Mouse (Mus musculus) neural tube, embryonic 11.5 days (tissue): ENCODE data around the gene Nutm1. TPM values are rescaled to one million over a fixed set of nuclear protein-coding genes. Genes with fewer than 3 reads are reported as not detected.

ENCODE experiments used
- ATAC-seq: fragments of 200-750 bp; cut with Nextera tagmentation; 2 replicates; pipeline ENCODE4 v1.8.0; 2017; ENCODE audit warnings: moderate number of reproducible peaks, mild to moderate bottlenecking, moderate TSS enrichment, moderate library complexity; ENCODE audit not compliant: insufficient read depth, low FRiP score, low TSS enrichment
- DNase-seq: peaks from one replicate; pipeline ENCODE4 v3.0.0-alpha.2; 2015; ENCODE audit warnings: low spot score
- H3K27ac ChIP-seq: fragments of 300-500 bp; sonication (generic); 2 replicates; pipeline ENCODE4 v1.5.1; 2014; ENCODE audit warnings: low read depth, mild to moderate bottlenecking, low read length
- H3K27me3 ChIP-seq: fragments of 300-500 bp; sonication (generic); 2 replicates; pipeline ENCODE4 v1.6.1; 2014; ENCODE audit warnings: mild to moderate bottlenecking, low read length, mixed read lengths; ENCODE audit not compliant: control insufficient read depth, insufficient read depth
- H3K36me3 ChIP-seq: fragments of 300-500 bp; sonication (generic); 2 replicates; pipeline ENCODE4 v1.6.1; 2014; ENCODE audit warnings: mild to moderate bottlenecking, low read length, moderate library complexity, mixed read lengths; ENCODE audit not compliant: control insufficient read depth, insufficient read depth
- H3K4me1 ChIP-seq: fragments of 300-500 bp; sonication (generic); 2 replicates; pipeline ENCODE4 v1.6.1; 2014; ENCODE audit warnings: low read length, mixed read lengths; ENCODE audit not compliant: control insufficient read depth, insufficient read depth
- H3K4me2 ChIP-seq: fragments of 300-500 bp; sonication (generic); 2 replicates; pipeline ENCODE4 v1.6.1; 2014; ENCODE audit warnings: low read depth, mild to moderate bottlenecking, moderate library complexity
- H3K4me3 ChIP-seq: fragments of 300-500 bp; sonication (generic); 2 replicates; pipeline ENCODE4 v1.5.1; 2014; ENCODE audit warnings: low read depth, low read length
- H3K9ac ChIP-seq: fragments of 300-500 bp; sonication (generic); 2 replicates; pipeline ENCODE4 v1.6.1; 2014; ENCODE audit warnings: mild to moderate bottlenecking, low read length
- H3K9me3 ChIP-seq: fragments of 300-500 bp; sonication (generic); 2 replicates; pipeline ENCODE4 v1.6.1; 2016; ENCODE audit warnings: low read length; ENCODE audit not compliant: control insufficient read depth
- WGBS: fragments of 180-500 bp; shearing (Covaris S2); extraction: QIAGEN DNeasy Blood & Tissue Kit; methylation state at CpG from one replicate; pipeline ENCODE4 v1.1.7; 2014; 5-methylcytosine and 5-hydroxymethylcytosine counted together
- polyA plus RNA-seq: library from polyadenylated mRNA; unstranded; fragments of >200 nt; fragmentation: Nextera tagmentation; extraction: Ambion mirVana; gene quantifications from 2 replicates; pipeline ENCODE4 v1.2.1, GENCODE M21; 2014

Nutm1 gene
- polyA plus RNA-seq, 1 experiment from 2014 or later, result not detected

DNA sequence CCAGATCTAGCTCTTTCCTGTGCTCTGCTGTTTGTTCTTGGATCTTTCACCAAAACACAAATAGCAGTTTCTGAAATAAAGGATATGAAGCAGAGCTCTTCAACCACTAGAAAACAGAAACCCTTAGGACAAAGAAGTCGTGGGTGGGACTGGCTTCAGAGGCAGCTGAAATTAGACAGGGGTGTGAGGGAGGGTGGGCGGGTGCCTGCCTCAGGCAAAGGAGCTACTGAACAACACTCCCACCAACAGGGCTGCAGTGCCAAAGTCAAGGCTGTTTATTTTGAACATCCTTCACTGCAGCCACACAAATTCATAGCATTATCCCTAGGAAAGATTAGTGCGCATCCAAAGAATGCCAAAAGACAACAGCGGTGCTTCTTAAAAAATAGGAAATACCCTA is 34.7 kb downstream of the Nutm1 start:
- H3K4me2 ChIP-seq, result no peak overlapping the region
- H3K4me1 ChIP-seq, result no peaks in the 10 kb centered on the region
- H3K27me3 ChIP-seq, result no peaks in the 10 kb centered on the region
- H3K4me3 ChIP-seq, result no peak overlapping the region
- H3K27ac ChIP-seq, result no peak overlapping the region
- H3K9ac ChIP-seq, result no peak overlapping the region
- H3K36me3 ChIP-seq, result no peaks in the 10 kb centered on the region
- WGBS, result 68% methylated on average over 4 of the region's 4 CpGs
- DNase-seq (no peak), ATAC-seq (no peak; the same call in 1 of the 2 replicates)
- no peaks in the 10 kb centered on the region for H3K9me3 ChIP-seq

DNA sequence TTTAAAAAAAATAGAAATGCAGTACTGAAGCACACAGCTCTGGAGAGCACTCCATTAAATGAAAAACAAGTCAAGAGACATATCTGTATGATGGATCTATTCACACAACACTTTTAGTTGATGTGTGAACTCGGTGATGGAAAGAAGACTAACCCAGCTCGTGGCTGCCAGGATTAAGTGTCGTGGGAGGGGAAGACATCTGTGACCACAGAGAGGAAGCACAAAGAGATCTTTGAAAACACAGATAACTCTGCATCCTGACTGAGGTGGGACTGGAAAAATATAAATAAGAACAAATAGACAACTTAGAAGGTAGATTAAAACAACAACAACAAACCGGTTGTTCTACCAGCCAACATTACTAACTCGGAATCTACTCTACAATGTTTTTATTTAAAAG is 36.5 kb downstream of the Nutm1 start:
- no peaks in the 10 kb centered on the region for H3K4me1 ChIP-seq
- 85% methylated on average over 5 of the region's 5 CpGs for WGBS
- H3K27me3 ChIP-seq, result no peaks in the 10 kb centered on the region
- H3K4me3 ChIP-seq, result no peak overlapping the region
- H3K9me3 ChIP-seq, result no peaks in the 10 kb centered on the region
- no peaks in the 10 kb centered on the region for H3K36me3 ChIP-seq
- no peak overlapping the region for H3K9ac ChIP-seq
- no peak overlapping the region for H3K27ac ChIP-seq
- H3K4me2 ChIP-seq, result no peak overlapping the region
- ATAC-seq, result no peak
- DNase-seq, result no peak

DNA sequence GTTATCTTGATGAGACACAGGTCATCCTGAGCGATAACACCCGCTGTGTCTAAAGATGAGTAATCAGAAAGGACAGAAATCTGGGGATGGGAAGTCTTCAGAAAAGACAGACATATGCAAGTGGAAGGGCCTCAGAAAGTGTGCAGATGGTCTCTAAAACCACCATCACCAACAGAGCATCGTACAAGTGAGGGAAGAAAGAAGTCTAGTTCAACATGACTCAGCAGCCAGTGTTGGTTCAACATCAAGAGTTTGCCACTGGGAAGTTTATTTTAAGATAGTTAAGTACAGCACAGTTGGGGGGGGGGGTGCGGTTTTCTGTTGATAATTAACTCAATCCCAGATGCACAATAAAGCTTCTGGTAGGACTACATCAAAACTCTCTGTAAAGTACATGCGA is 38.2 kb downstream of the Nutm1 start:
- no peaks in the 10 kb centered on the region for H3K36me3 ChIP-seq
- H3K4me2 ChIP-seq, result no peak overlapping the region
- DNase-seq (no peak), ATAC-seq (no peak)
- no peak overlapping the region for H3K4me3 ChIP-seq
- 84% methylated on average over 5 of the region's 5 CpGs for WGBS
- no peaks in the 10 kb centered on the region for H3K4me1 ChIP-seq
- no peaks in the 10 kb centered on the region for H3K9me3 ChIP-seq
- no peaks in the 10 kb centered on the region for H3K27me3 ChIP-seq
- H3K9ac ChIP-seq, result no peak overlapping the region
- H3K27ac ChIP-seq, result no peak overlapping the region

DNA sequence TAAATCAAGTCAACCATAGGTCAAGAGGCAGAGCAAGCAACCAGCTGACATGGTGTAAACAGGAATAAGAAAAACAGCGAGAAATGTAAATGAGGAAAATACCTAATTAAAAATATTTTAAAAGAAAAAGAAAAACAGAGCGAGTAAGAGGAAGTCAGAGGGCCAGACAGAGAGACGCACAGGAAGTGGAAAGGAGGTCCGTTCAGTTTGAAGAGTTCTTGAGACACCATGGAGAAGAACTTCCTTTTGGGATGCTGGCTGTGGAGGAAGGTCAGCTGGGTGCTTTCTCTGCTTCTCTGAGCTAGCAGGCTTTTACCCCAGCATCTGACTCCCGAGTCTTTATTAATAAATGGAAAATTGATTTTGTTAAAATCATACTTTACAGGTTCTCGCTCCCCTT is 41.5 kb downstream of the Nutm1 start:
- ATAC-seq (no peak), DNase-seq (no peak)
- H3K27ac ChIP-seq, result no peak overlapping the region
- H3K4me3 ChIP-seq, result no peak overlapping the region
- no peak overlapping the region for H3K4me2 ChIP-seq
- WGBS, result 82% methylated on average over 6 of the region's 6 CpGs
- H3K36me3 ChIP-seq, result no peaks in the 10 kb centered on the region
- H3K27me3 ChIP-seq, result no peaks in the 10 kb centered on the region
- H3K9ac ChIP-seq, result no peak overlapping the region
- H3K9me3 ChIP-seq, result no peaks in the 10 kb centered on the region
- no peaks in the 10 kb centered on the region for H3K4me1 ChIP-seq

DNA sequence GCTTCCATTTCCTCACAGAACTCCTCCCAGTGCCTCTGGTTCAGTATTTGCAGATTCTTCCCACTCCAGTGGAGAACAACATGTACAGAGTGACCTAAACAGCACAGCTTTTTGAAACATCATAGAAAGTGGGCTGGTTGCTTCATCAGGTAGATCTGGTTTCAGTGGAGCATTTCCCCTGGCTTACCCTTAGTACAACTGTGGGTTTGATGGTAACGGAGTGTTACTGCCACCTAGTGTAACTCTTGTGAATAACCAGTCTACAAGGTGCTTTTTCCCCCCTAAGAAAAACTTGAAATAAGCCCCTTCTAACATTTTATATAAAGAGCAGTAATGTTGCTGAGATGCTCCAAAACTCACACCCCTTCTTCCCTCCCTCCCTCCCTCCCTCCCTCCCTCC is 43.1 kb downstream of the Nutm1 start:
- Histone ChIP-seq H3K27ac (no peak overlapping the region), H3K9ac (no peak overlapping the region), H3K4me3 (no peak overlapping the region), H3K4me1 (no peaks in the 10 kb centered on the region), H3K27me3 (no peaks in the 10 kb centered on the region), H3K4me2 (no peak overlapping the region), H3K9me3 (no peaks in the 10 kb centered on the region), H3K36me3 (no peaks in the 10 kb centered on the region)
- ATAC-seq, result no peak
- DNase-seq, result peak; percentile 12
- 8% methylated on average over 1 of the region's 1 CpGs for WGBS

DNA sequence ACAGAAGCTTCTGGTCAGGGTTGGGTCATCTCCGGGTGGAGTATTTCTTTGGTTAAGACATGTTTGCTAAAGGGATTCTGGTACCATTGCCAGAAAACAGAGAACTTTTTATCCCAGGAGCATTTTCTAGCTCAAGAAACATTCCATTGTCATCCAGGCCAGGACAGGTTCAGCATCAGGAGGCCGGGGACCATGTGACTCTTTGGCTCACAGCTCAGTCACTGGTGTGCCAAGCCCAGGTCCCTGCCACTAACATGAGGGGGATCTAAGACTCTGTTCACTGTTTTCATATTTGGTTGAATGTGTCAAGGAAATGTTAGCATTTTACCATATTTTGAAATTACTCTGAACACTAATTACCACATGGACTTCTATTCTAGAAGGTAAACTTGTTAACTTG is 48.4 kb downstream of the Nutm1 start:
- ATAC-seq, result no peak
- no peaks in the 10 kb centered on the region for H3K9me3 ChIP-seq
- H3K27ac ChIP-seq, result no peak overlapping the region
- DNase-seq, result no peak
- no peaks in the 10 kb centered on the region for H3K4me1 ChIP-seq
- H3K36me3 ChIP-seq, result no peaks in the 10 kb centered on the region
- no peaks in the 10 kb centered on the region for H3K27me3 ChIP-seq
- 90% methylated on average over 2 of the region's 2 CpGs for WGBS
- no peak overlapping the region for H3K9ac ChIP-seq
- no peak overlapping the region for H3K4me3 ChIP-seq
- no peak overlapping the region for H3K4me2 ChIP-seq

DNA sequence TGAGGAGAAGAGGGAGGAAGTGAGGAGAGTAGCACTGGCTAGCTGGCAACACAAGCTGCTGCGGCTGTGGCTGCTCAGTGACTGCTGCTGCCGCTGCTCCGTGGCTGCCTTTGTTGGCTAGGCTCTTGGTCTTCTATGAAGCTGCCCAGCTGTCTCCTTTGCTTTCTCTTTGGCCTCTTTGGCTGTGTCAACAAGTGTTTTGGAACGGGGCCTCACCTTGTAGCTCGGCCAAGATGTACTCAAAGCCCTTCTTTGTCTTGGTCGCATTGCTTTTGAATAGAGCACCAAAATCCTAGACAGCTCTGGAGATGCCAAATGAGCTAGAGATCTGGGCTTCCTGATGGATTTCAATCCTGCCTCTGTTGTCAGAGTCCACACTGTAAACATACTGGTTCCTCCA is 48.9 kb downstream of the Nutm1 start:
- no peak for ATAC-seq
- H3K4me1 ChIP-seq, result no peaks in the 10 kb centered on the region
- no peak overlapping the region for H3K9ac ChIP-seq
- no peaks in the 10 kb centered on the region for H3K9me3 ChIP-seq
- no peak for DNase-seq
- WGBS, result 79% methylated on average over 6 of the region's 6 CpGs
- no peak overlapping the region for H3K27ac ChIP-seq
- no peaks in the 10 kb centered on the region for H3K36me3 ChIP-seq
- H3K27me3 ChIP-seq, result no peaks in the 10 kb centered on the region
- no peak overlapping the region for H3K4me2 ChIP-seq
- H3K4me3 ChIP-seq, result no peak overlapping the region

DNA sequence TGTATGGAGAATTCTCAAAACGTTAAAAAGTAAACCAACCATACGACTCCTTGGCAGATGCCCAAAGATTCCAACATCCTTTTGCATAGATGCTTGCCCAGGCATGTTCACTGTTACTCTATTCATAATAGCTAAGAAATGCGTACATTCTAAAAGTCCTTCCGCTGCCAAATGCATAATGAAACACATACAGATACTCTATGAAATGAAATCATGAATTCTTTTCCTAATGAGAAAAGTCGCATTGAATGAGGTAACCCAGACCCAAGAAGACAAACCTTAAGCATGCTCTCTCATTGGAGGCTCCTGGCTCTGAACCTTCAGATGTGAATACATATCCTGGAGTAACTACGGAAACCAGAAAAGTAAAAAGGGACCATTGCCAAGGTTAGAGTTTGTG is 56.0 kb downstream of the Nutm1 start:
- no peaks in the 10 kb centered on the region for H3K9me3 ChIP-seq
- H3K4me1 ChIP-seq, result no peaks in the 10 kb centered on the region
- H3K4me2 ChIP-seq, result no peak overlapping the region
- H3K4me3 ChIP-seq, result no peak overlapping the region
- 86% methylated on average over 6 of the region's 6 CpGs for WGBS
- no peak overlapping the region for H3K9ac ChIP-seq
- no peaks in the 10 kb centered on the region for H3K27me3 ChIP-seq
- no peaks in the 10 kb centered on the region for H3K36me3 ChIP-seq
- H3K27ac ChIP-seq, result no peak overlapping the region
- ATAC-seq, result no peak
- no peak for DNase-seq
